Comparison of ENCODE assay signal across 14 mouse cellular contexts in genomic region chr1:38150086-38150485, GRCm38 (mm10).
"Had no signal": no experiment of that assay in that cellular context is flagged by ENCODE, and none has a peak within 500 bp of the region (broad histone marks: within the 10 kb centered on the region; RNA-seq: fewer than 3 reads in every experiment).

No protein-coding gene starts in this region.

- DNase-seq: liver, postnatal 0 days; lung, adult 2 months; lung, postnatal 14 days; lung, postnatal 36 days; retina, postnatal 1 day; right cerebral cortex, adult 18-20 months; right cerebral cortex, postnatal 25 days; right cerebral cortex, postnatal 4 days; thymus, adult 2 months; thymus, postnatal 25 days; thymus, postnatal 4 days had no signal

- ATAC-seq: liver, postnatal 0 days; lung, postnatal 0 days; midbrain, embryonic 13.5 days; midbrain, embryonic 15.5 days had no signal
